Mouse (Mus musculus) lung, embryonic 15.5 days (tissue): ENCODE results near the gene Atg16l2. TPM values are rescaled to one million over a fixed set of nuclear protein-coding genes. Genes with fewer than 3 reads are reported as not detected.

Source experiments
- ATAC-seq: fragments of 200-750 bp; cut with Nextera tagmentation; 2 replicates; pipeline ENCODE4 v1.8.0; 2017; ENCODE audit warnings: moderate number of reproducible peaks, borderline replicate concordance; ENCODE audit not compliant: low FRiP score, low TSS enrichment; ENCODE audit errors: extremely low read depth
- H3K27ac ChIP-seq: fragments of 300-500 bp; sonication (generic); 2 replicates; pipeline ENCODE4 v1.5.1; 2015; ENCODE audit warnings: moderate library complexity, mild to moderate bottlenecking, inconsistent platforms
- H3K27me3 ChIP-seq: fragments of 300-500 bp; sonication (generic); 2 replicates; pipeline ENCODE4 v1.6.1; 2015; ENCODE audit warnings: inconsistent platforms
- H3K36me3 ChIP-seq: fragments of 300-500 bp; sonication (generic); 2 replicates; pipeline ENCODE4 v1.6.1; 2015; ENCODE audit warnings: inconsistent platforms
- H3K4me1 ChIP-seq: fragments of 300-500 bp; sonication (generic); 2 replicates; pipeline ENCODE4 v1.6.1; 2015; ENCODE audit warnings: inconsistent platforms
- H3K4me2 ChIP-seq: fragments of 300-500 bp; sonication (generic); 2 replicates; pipeline ENCODE4 v1.6.1; 2015; ENCODE audit warnings: inconsistent platforms, mild to moderate bottlenecking, moderate library complexity
- H3K4me3 ChIP-seq: fragments of 300-500 bp; sonication (generic); 2 replicates; pipeline ENCODE4 v1.5.1; 2015; ENCODE audit warnings: mild to moderate bottlenecking, inconsistent platforms
- H3K9ac ChIP-seq: fragments of 300-500 bp; sonication (generic); 2 replicates; pipeline ENCODE4 v1.6.1; 2015; ENCODE audit warnings: inconsistent platforms
- H3K9me3 ChIP-seq: fragments of 300-500 bp; sonication (generic); 2 replicates; pipeline ENCODE4 v1.6.1; 2016; ENCODE audit warnings: inconsistent platforms
- WGBS: fragments of 180-500 bp; shearing (Covaris S2); methylation state at CpG from one replicate; pipeline ENCODE4 v1.1.7; 2015; 5-methylcytosine and 5-hydroxymethylcytosine counted together
- polyA plus RNA-seq: library from polyadenylated mRNA; unstranded; fragments of >200 nt; fragmentation: Nextera tagmentation; extraction: Ambion mirVana; gene quantifications from 2 replicates; pipeline ENCODE4 v1.2.1, GENCODE M21; 2015

Atg16l2 gene
- polyA plus RNA-seq, 1 experiment from 2014 or later = 18.3 TPM

- Histone ChIP-seq H3K36me3 (no peaks in the 10 kb centered on the region), H3K4me2 (no peak overlapping the region), H3K4me1 (peaks cover 8% of the 10 kb centered on the region; the same call in 1 of the 2 replicates), H3K9me3 (no peaks in the 10 kb centered on the region), H3K4me3 (no peak overlapping the region), H3K27me3 (no peaks in the 10 kb centered on the region), H3K9ac (no peak overlapping the region), H3K27ac (no peak overlapping the region)
- WGBS = 83% methylated on average over 5 of the region's 5 CpGs
- no peak for ATAC-seq
Measured at GRCm38 (mm10) chr7:101332045-101332831, 30.2 kb upstream of the Atg16l2 start.

GRCm38 (mm10) chr7:101330841-101331173 lies 28.8 kb upstream of the Atg16l2 start:
- WGBS = 74% methylated on average over 4 of the region's 4 CpGs
- no peak overlapping the region for H3K4me3 ChIP-seq
- no peak overlapping the region for H3K4me2 ChIP-seq
- H3K36me3 ChIP-seq = 0 out of 2 replicates have a peak, but pooled peaks cover 3% of the 10 kb centered on the region
- ATAC-seq = no peak
- H3K27me3 ChIP-seq = no peaks in the 10 kb centered on the region
- H3K9ac ChIP-seq = no peak overlapping the region
- H3K4me1 ChIP-seq = peaks cover 8% of the 10 kb centered on the region; the same call in 1 of the 2 replicates
- H3K9me3 ChIP-seq = no peaks in the 10 kb centered on the region
- H3K27ac ChIP-seq = no peak overlapping the region

- H3K36me3 ChIP-seq = 0 out of 2 replicates have a peak, but pooled peaks cover 3% of the 10 kb centered on the region
- no peak overlapping the region for H3K4me2 ChIP-seq
- H3K9me3 ChIP-seq = no peaks in the 10 kb centered on the region
- H3K27ac ChIP-seq = no peak overlapping the region
- no peak for ATAC-seq
- no peak overlapping the region for H3K4me3 ChIP-seq
- H3K9ac ChIP-seq = no peak overlapping the region
- peaks cover 8% of the 10 kb centered on the region; the same call in 1 of the 2 replicates for H3K4me1 ChIP-seq
- H3K27me3 ChIP-seq = no peaks in the 10 kb centered on the region
- 65% methylated on average over 10 of the region's 10 CpGs for WGBS
Measured at GRCm38 (mm10) chr7:101330074-101330840, 28.2 kb upstream of the Atg16l2 start.

GRCm38 (mm10) chr7:101329606-101330005 lies 27.6 kb upstream of the Atg16l2 start:
- no peak for ATAC-seq
- no peaks in the 10 kb centered on the region for H3K9me3 ChIP-seq
- 0 out of 2 replicates have a peak, but pooled peaks cover 3% of the 10 kb centered on the region for H3K36me3 ChIP-seq
- no peak overlapping the region for H3K9ac ChIP-seq
- peaks cover 8% of the 10 kb centered on the region; the same call in 1 of the 2 replicates for H3K4me1 ChIP-seq
- WGBS = 72% methylated on average over 4 of the region's 4 CpGs
- H3K27me3 ChIP-seq = no peaks in the 10 kb centered on the region
- no peak overlapping the region for H3K27ac ChIP-seq
- no peak overlapping the region for H3K4me2 ChIP-seq
- H3K4me3 ChIP-seq = no peak overlapping the region

- peaks cover 8% of the 10 kb centered on the region for H3K4me1 ChIP-seq
- H3K9me3 ChIP-seq = no peaks in the 10 kb centered on the region
- H3K4me3 ChIP-seq = no peak overlapping the region
- no peak for ATAC-seq
- 0 out of 2 replicates have a peak, but pooled peaks cover 3% of the 10 kb centered on the region for H3K36me3 ChIP-seq
- 51% methylated on average over 4 of the region's 4 CpGs for WGBS
- H3K27me3 ChIP-seq = no peaks in the 10 kb centered on the region
- H3K27ac ChIP-seq = no peak overlapping the region
- H3K9ac ChIP-seq = no peak overlapping the region
- H3K4me2 ChIP-seq = no peak overlapping the region
Measured at GRCm38 (mm10) chr7:101328621-101329158, 26.6 kb upstream of the Atg16l2 start.

- Histone ChIP-seq H3K27ac (no peak overlapping the region), H3K27me3 (no peaks in the 10 kb centered on the region), H3K4me1 (peaks cover 12% of the 10 kb centered on the region), H3K4me3 (no peak overlapping the region), H3K36me3 (0 out of 2 replicates have a peak, but pooled peaks cover 3% of the 10 kb centered on the region), H3K9ac (no peak overlapping the region), H3K9me3 (no peaks in the 10 kb centered on the region), H3K4me2 (no peak overlapping the region)
- WGBS = 86% methylated on average over 2 of the region's 2 CpGs
- no peak for ATAC-seq
Measured at GRCm38 (mm10) chr7:101327786-101328185, 25.7 kb upstream of the Atg16l2 start.

GRCm38 (mm10) chr7:101327263-101327662 lies 25.2 kb upstream of the Atg16l2 start:
- no peak for ATAC-seq
- Histone ChIP-seq H3K4me1 (peaks cover 18% of the 10 kb centered on the region), H3K4me2 (no peak overlapping the region), H3K9me3 (no peaks in the 10 kb centered on the region), H3K36me3 (0 out of 2 replicates have a peak, but pooled peaks cover 3% of the 10 kb centered on the region), H3K9ac (no peak overlapping the region), H3K4me3 (no peak overlapping the region), H3K27ac (no peak overlapping the region), H3K27me3 (no peaks in the 10 kb centered on the region)
- 62% methylated on average over 5 of the region's 5 CpGs for WGBS

- H3K27me3 ChIP-seq = no peaks in the 10 kb centered on the region
- H3K9ac ChIP-seq = no peak overlapping the region
- H3K27ac ChIP-seq = no peak overlapping the region
- ATAC-seq = no peak
- H3K9me3 ChIP-seq = no peaks in the 10 kb centered on the region
- WGBS = 84% methylated on average over 5 of the region's 5 CpGs
- H3K4me1 ChIP-seq = peaks cover 24% of the 10 kb centered on the region
- H3K4me3 ChIP-seq = no peak overlapping the region
- 0 out of 2 replicates have a peak, but pooled peaks cover 3% of the 10 kb centered on the region for H3K36me3 ChIP-seq
- no peak overlapping the region for H3K4me2 ChIP-seq
Measured at GRCm38 (mm10) chr7:101326006-101326405, 24.0 kb upstream of the Atg16l2 start.

- H3K4me3 ChIP-seq = no peak overlapping the region
- H3K4me2 ChIP-seq = no peak overlapping the region
- 0 out of 2 replicates have a peak, but pooled peaks cover 3% of the 10 kb centered on the region for H3K36me3 ChIP-seq
- H3K4me1 ChIP-seq = peaks cover 33% of the 10 kb centered on the region
- no peak overlapping the region for H3K9ac ChIP-seq
- WGBS = 48% methylated on average over 6 of the region's 6 CpGs
- no peaks in the 10 kb centered on the region for H3K9me3 ChIP-seq
- ATAC-seq = no peak
- H3K27me3 ChIP-seq = no peaks in the 10 kb centered on the region
- H3K27ac ChIP-seq = no peak overlapping the region
Measured at GRCm38 (mm10) chr7:101324142-101324962, 22.3 kb upstream of the Atg16l2 start.

GRCm38 (mm10) chr7:101323141-101323594 lies 21.1 kb upstream of the Atg16l2 start:
- no peak overlapping the region for H3K9ac ChIP-seq
- H3K4me3 ChIP-seq = peak overlapping the region; percentile 66; the same call in 1 of the 2 replicates
- 0 out of 2 replicates have a peak, but pooled peaks have one; percentile 12 for ATAC-seq
- no peaks in the 10 kb centered on the region for H3K9me3 ChIP-seq
- no peak overlapping the region for H3K27ac ChIP-seq
- H3K27me3 ChIP-seq = no peaks in the 10 kb centered on the region
- H3K4me2 ChIP-seq = peak overlapping the region; percentile 96
- H3K36me3 ChIP-seq = 0 out of 2 replicates have a peak, but pooled peaks cover 3% of the 10 kb centered on the region
- WGBS = 30% methylated on average over 4 of the region's 4 CpGs
- H3K4me1 ChIP-seq = peaks cover 25% of the 10 kb centered on the region
